Mouse (Mus musculus): ENCODE results near the gene Olfr222. TPM values are rescaled to one million over a fixed set of nuclear protein-coding genes. Genes with fewer than 3 reads are reported as not detected.

The Olfr222 gene
- polyA plus RNA-seq, 1 experiment = 0.18 TPM

GRCm38 (mm10) chr11:59575726-59576125 lies 309 bp downstream of the Olfr222 start:
- Histone ChIP-seq H3K4me3 (ENCODE audit: control insufficient read depth, insufficient read depth, low read length) (no peak overlapping the region), H3K27me3 (ENCODE audit: control insufficient read depth, insufficient read depth, low read length) (no peaks in the 10 kb centered on the region; the same call in 1 of the 2 replicates), H3K4me1 (replicated peaks; ENCODE audit: control insufficient read depth, insufficient read depth, low read length) (no peaks in the 10 kb centered on the region), H3K36me3 (ENCODE audit: control insufficient read depth, insufficient read depth, low read length) (no peaks in the 10 kb centered on the region), H3K27ac (ENCODE audit: control insufficient read depth, insufficient read depth, low read length) (no peak overlapping the region)
- TF ChIP-seq CTCF (IDR thresholded peaks at IDR 0.05; ENCODE audit: borderline replicate concordance, control insufficient read depth, extremely low read depth, insufficient read depth, low read length, poor library complexity) (no peak), POLR2A (IDR thresholded peaks at IDR 0.05; ENCODE audit: control insufficient read depth, extremely low read depth, insufficient read depth, low read length, poor library complexity) (no peak)
- 56% methylated on average over 9 of the region's 9 CpGs for WGBS
- no peak for DNase-seq

- Histone ChIP-seq H3K27me3 (ENCODE audit: control insufficient read depth, insufficient read depth, low read length) (no peaks in the 10 kb centered on the region; the same call in 1 of the 2 replicates), H3K4me3 (ENCODE audit: control insufficient read depth, insufficient read depth, low read length) (no peak overlapping the region), H3K36me3 (ENCODE audit: control insufficient read depth, insufficient read depth, low read length) (no peaks in the 10 kb centered on the region), H3K4me1 (replicated peaks; ENCODE audit: control insufficient read depth, insufficient read depth, low read length) (no peaks in the 10 kb centered on the region), H3K27ac (ENCODE audit: control insufficient read depth, insufficient read depth, low read length) (no peak overlapping the region)
- TF ChIP-seq POLR2A (IDR thresholded peaks at IDR 0.05; ENCODE audit: control insufficient read depth, extremely low read depth, insufficient read depth, low read length, poor library complexity) = no peak
- no peak for TF ChIP-seq CTCF (IDR thresholded peaks at IDR 0.05; ENCODE audit: borderline replicate concordance, control insufficient read depth, extremely low read depth, insufficient read depth, low read length, poor library complexity)
- DNase-seq = peak; percentile 7
- 38% methylated on average over 3 of the region's 3 CpGs for WGBS
Observed at GRCm38 (mm10) chr11:59569306-59569705, 6.7 kb downstream of the Olfr222 start.

GRCm38 (mm10) chr11:59562837-59563236 lies 13.2 kb downstream of the Olfr222 start:
- TF ChIP-seq POLR2A (IDR thresholded peaks at IDR 0.05; ENCODE audit: control insufficient read depth, extremely low read depth, insufficient read depth, low read length, poor library complexity) (no peak), CTCF (IDR thresholded peaks at IDR 0.05; ENCODE audit: borderline replicate concordance, control insufficient read depth, extremely low read depth, insufficient read depth, low read length, poor library complexity) (no peak)

GRCm38 (mm10) chr11:59562336-59562735 lies 13.7 kb downstream of the Olfr222 start:
- 97% methylated on average over 4 of the region's 4 CpGs for WGBS
- no peak overlapping the region for H3K4me3 ChIP-seq (ENCODE audit: control insufficient read depth, insufficient read depth, low read length)
- DNase-seq = no peak
- no peak overlapping the region for H3K27ac ChIP-seq (ENCODE audit: control insufficient read depth, insufficient read depth, low read length)
- H3K4me1 ChIP-seq (replicated peaks; ENCODE audit: control insufficient read depth, insufficient read depth, low read length) = no peaks in the 10 kb centered on the region
- TF ChIP-seq CTCF (IDR thresholded peaks at IDR 0.05; ENCODE audit: borderline replicate concordance, control insufficient read depth, extremely low read depth, insufficient read depth, low read length, poor library complexity) (no peak), POLR2A (IDR thresholded peaks at IDR 0.05; ENCODE audit: control insufficient read depth, extremely low read depth, insufficient read depth, low read length, poor library complexity) (no peak)
- no peaks in the 10 kb centered on the region for H3K36me3 ChIP-seq (ENCODE audit: control insufficient read depth, insufficient read depth, low read length)
- H3K27me3 ChIP-seq (ENCODE audit: control insufficient read depth, insufficient read depth, low read length) = no peaks in the 10 kb centered on the region

More at GRCm38 (mm10) chr11:59562837-59563236, 13.2 kb downstream of the Olfr222 start:
- Histone ChIP-seq H3K36me3 (ENCODE audit: control insufficient read depth, insufficient read depth, low read length) (no peaks in the 10 kb centered on the region), H3K27ac (ENCODE audit: control insufficient read depth, insufficient read depth, low read length) (no peak overlapping the region), H3K27me3 (ENCODE audit: control insufficient read depth, insufficient read depth, low read length) (no peaks in the 10 kb centered on the region), H3K4me1 (replicated peaks; ENCODE audit: control insufficient read depth, insufficient read depth, low read length) (no peaks in the 10 kb centered on the region), H3K4me3 (ENCODE audit: control insufficient read depth, insufficient read depth, low read length) (no peak overlapping the region)
- WGBS = 65% methylated on average over 9 of the region's 9 CpGs
- no peak for DNase-seq

GRCm38 (mm10) chr11:59560906-59561305 lies 15.1 kb downstream of the Olfr222 start:
- TF ChIP-seq CTCF (IDR thresholded peaks at IDR 0.05; ENCODE audit: borderline replicate concordance, control insufficient read depth, extremely low read depth, insufficient read depth, low read length, poor library complexity) = no peak
- no peak for TF ChIP-seq POLR2A (IDR thresholded peaks at IDR 0.05; ENCODE audit: control insufficient read depth, extremely low read depth, insufficient read depth, low read length, poor library complexity)

GRCm38 (mm10) chr11:59554535-59554934 lies 21.5 kb downstream of the Olfr222 start:
- no peak for DNase-seq
- Histone ChIP-seq H3K27me3 (ENCODE audit: control insufficient read depth, insufficient read depth, low read length) (no peaks in the 10 kb centered on the region), H3K4me3 (ENCODE audit: control insufficient read depth, insufficient read depth, low read length) (no peak overlapping the region), H3K36me3 (ENCODE audit: control insufficient read depth, insufficient read depth, low read length) (no peaks in the 10 kb centered on the region), H3K4me1 (replicated peaks; ENCODE audit: control insufficient read depth, insufficient read depth, low read length) (no peaks in the 10 kb centered on the region), H3K27ac (ENCODE audit: control insufficient read depth, insufficient read depth, low read length) (no peak overlapping the region)
- 28% methylated on average over 8 of the region's 8 CpGs for WGBS
- no peak for TF ChIP-seq CTCF (IDR thresholded peaks at IDR 0.05; ENCODE audit: borderline replicate concordance, control insufficient read depth, extremely low read depth, insufficient read depth, low read length, poor library complexity)

More at GRCm38 (mm10) chr11:59560906-59561305, 15.1 kb downstream of the Olfr222 start:
- no peak overlapping the region for H3K27ac ChIP-seq (ENCODE audit: control insufficient read depth, insufficient read depth, low read length)
- no peak overlapping the region for H3K4me3 ChIP-seq (ENCODE audit: control insufficient read depth, insufficient read depth, low read length)
- H3K27me3 ChIP-seq (ENCODE audit: control insufficient read depth, insufficient read depth, low read length) = no peaks in the 10 kb centered on the region
- no peaks in the 10 kb centered on the region for H3K4me1 ChIP-seq (replicated peaks; ENCODE audit: control insufficient read depth, insufficient read depth, low read length)
- WGBS = 54% methylated on average over 3 of the region's 3 CpGs
- H3K36me3 ChIP-seq (ENCODE audit: control insufficient read depth, insufficient read depth, low read length) = no peaks in the 10 kb centered on the region
- DNase-seq = no peak

- DNase-seq = no peak
- Histone ChIP-seq H3K36me3 (ENCODE audit: control insufficient read depth, insufficient read depth, low read length) (no peaks in the 10 kb centered on the region), H3K4me3 (ENCODE audit: control insufficient read depth, insufficient read depth, low read length) (no peak overlapping the region), H3K4me1 (replicated peaks; ENCODE audit: control insufficient read depth, insufficient read depth, low read length) (no peaks in the 10 kb centered on the region), H3K27ac (ENCODE audit: control insufficient read depth, insufficient read depth, low read length) (no peak overlapping the region), H3K27me3 (ENCODE audit: control insufficient read depth, insufficient read depth, low read length) (no peaks in the 10 kb centered on the region)
- TF ChIP-seq POLR2A (IDR thresholded peaks at IDR 0.05; ENCODE audit: control insufficient read depth, extremely low read depth, insufficient read depth, low read length, poor library complexity) (no peak), CTCF (IDR thresholded peaks at IDR 0.05; ENCODE audit: borderline replicate concordance, control insufficient read depth, extremely low read depth, insufficient read depth, low read length, poor library complexity) (no peak)
- WGBS = 95% methylated on average over 11 of the region's 11 CpGs
Observed at GRCm38 (mm10) chr11:59554127-59554526, 21.9 kb downstream of the Olfr222 start.
